Mouse (Mus musculus) urinary bladder, postnatal 36 days (tissue): Measurements from ENCODE around the gene Gdpd5.
A peak's percentile ranks its signal among the peaks of the same experiment; 100 is the strongest.

Source experiments
- DNase-seq, 2 experiments: peaks; one replicate each; pipeline ENCODE4 v3.0.0; 2022; ENCODE audit warnings: low spot score in 2 of 2, mixed read lengths in 1 of 2

The Gdpd5 gene

GRCm38 (mm10) chr7:99444012-99444411 lies 62.8 kb downstream of the Gdpd5 start:
- no peak for DNase-seq

GRCm38 (mm10) chr7:99445833-99446232 lies 64.6 kb downstream of the Gdpd5 start:
- DNase-seq: no peak

GRCm38 (mm10) chr7:99447323-99447722 lies 66.1 kb downstream of the Gdpd5 start:
- DNase-seq: no peak

GRCm38 (mm10) chr7:99448619-99449018 lies 67.4 kb downstream of the Gdpd5 start:
- DNase-seq: no peak

- DNase-seq: no peak
These were observed 67.8 kb downstream of the Gdpd5 start for GRCm38 (mm10) chr7:99449063-99449462.

- no peak for DNase-seq
These were observed 68.5 kb downstream of the Gdpd5 start for GRCm38 (mm10) chr7:99449751-99450150.

GRCm38 (mm10) chr7:99450703-99451102 lies 69.5 kb downstream of the Gdpd5 start:
- peak; percentile 55 to 61 for DNase-seq

- DNase-seq: no peak
These were observed 71.6 kb downstream of the Gdpd5 start for GRCm38 (mm10) chr7:99452859-99453258.

- no peak for DNase-seq
These were observed 72.8 kb downstream of the Gdpd5 start for GRCm38 (mm10) chr7:99454044-99454443.

- no peak for DNase-seq
These were observed 77.6 kb downstream of the Gdpd5 start for GRCm38 (mm10) chr7:99458849-99459248.

- no peak for DNase-seq
These were observed 78.9 kb downstream of the Gdpd5 start for GRCm38 (mm10) chr7:99459888-99460652.

- DNase-seq: no peak
These were observed 81.9 kb downstream of the Gdpd5 start for GRCm38 (mm10) chr7:99463120-99463519.

- peak in 1 of 2 experiments; percentile 22 for DNase-seq
These were observed 84.6 kb downstream of the Gdpd5 start, which contains the start of gene Klhl35 for GRCm38 (mm10) chr7:99465811-99466210. Gene Klhl35, plus strand, starts transcription at chr7:99466004.

GRCm38 (mm10) chr7:99467916-99468282 lies 86.7 kb downstream of the Gdpd5 start:
- peak in 1 of 2 experiments; percentile 32 for DNase-seq

GRCm38 (mm10) chr7:99468283-99469132 lies 87.3 kb downstream of the Gdpd5 start:
- peak; percentile 56 to 71 for DNase-seq

- DNase-seq: no peak
These were observed 88.6 kb downstream of the Gdpd5 start for GRCm38 (mm10) chr7:99469680-99470405.

GRCm38 (mm10) chr7:99471578-99471977 lies 90.4 kb downstream of the Gdpd5 start:
- DNase-seq: no peak

- DNase-seq: no peak
These were observed 92.6 kb downstream of the Gdpd5 start for GRCm38 (mm10) chr7:99473638-99474407.

- no peak for DNase-seq
These were observed 93.8 kb downstream of the Gdpd5 start for GRCm38 (mm10) chr7:99474836-99475561.

- no peak for DNase-seq
These were observed 94.3 kb downstream of the Gdpd5 start for GRCm38 (mm10) chr7:99475562-99475911.
